Mouse (Mus musculus): ENCODE data around the gene Rapsn.

GRCm38 (mm10) chr2:91051917-91052316, 16.5 kb downstream of the Rapsn start:
- TF ChIP-seq POLR2A (IDR thresholded peaks at IDR 0.05; ENCODE audit: low read depth, low read length) (no peak), CTCF (conservative IDR thresholded peaks at IDR 0.05; ENCODE audit: insufficient read depth, insufficient read length, low read depth, low read length) (no peak)
